ENCODE assay signal across 18 mouse cellular contexts in genomic region chr9:30834908-30835307, GRCm38 (mm10).
DNase-seq lines count a peak whose midpoint lies in the region; ATAC-seq lines count a peak whose summit lies in the region.
"Had no signal": no experiment of that assay in that cellular context is flagged by ENCODE, and none has a peak within 500 bp of the region (broad histone marks: within the 10 kb centered on the region; RNA-seq: fewer than 3 reads in every experiment).

No protein-coding gene starts in this region.

- no peak overlapping the region for H3K4me2 ChIP-seq in neural tube, embryonic 15.5 days
- no peak overlapping the region for H3K4me2 ChIP-seq in limb, embryonic 13.5 days (replicated peaks)
- H3K4me2 ChIP-seq: hindbrain, embryonic 15.5 days; stomach, embryonic 15.5 days had no signal

- no peak for ATAC-seq in neural tube, embryonic 15.5 days (ENCODE audit: low FRiP score)
- ATAC-seq in limb, embryonic 13.5 days (ENCODE audit: low FRiP score, low read depth), result no peak

- H3K27ac ChIP-seq in neural tube, embryonic 15.5 days (replicated peaks), result no peak overlapping the region
- peak overlapping the region; percentile 88 for H3K27ac ChIP-seq in limb, embryonic 13.5 days
- H3K27ac ChIP-seq: gastrocnemius, adult 2 months; hindbrain, embryonic 15.5 days; stomach, embryonic 15.5 days had no signal

- peak; percentile 61 for DNase-seq in heart, adult 11 months
- DNase-seq in heart, adult 8-10 months (ENCODE audit: low spot score), result no peak
- DNase-seq in neural tube, embryonic 10.5 days (ENCODE audit: extremely low spot score, low spot score), result peak; percentile 36
- DNase-seq in yolk sac, embryonic 10.5 days (ENCODE audit: low spot score), result no peak
- DNase-seq in cerebellum, adult 18-20 months, result no peak
- DNase-seq: adrenal gland, postnatal 10 days; cerebellum, adult 2 months; gastrocnemius, adult 2 months; heart, adult 18-20 months; kidney, adult 18-20 months; kidney, postnatal 14 days; lung, adult 18-20 months; midbrain, embryonic 14.5 days; right cerebral cortex, postnatal 14 days had no signal

- H3K36me3 ChIP-seq in neural tube, embryonic 15.5 days, result no peaks in the 10 kb centered on the region
- H3K36me3 ChIP-seq in limb, embryonic 13.5 days, result no peaks in the 10 kb centered on the region
- H3K36me3 ChIP-seq: hindbrain, embryonic 15.5 days; stomach, embryonic 15.5 days had no signal

- H3K9me3 ChIP-seq in neural tube, embryonic 15.5 days (replicated peaks), result no peaks in the 10 kb centered on the region
- H3K9me3 ChIP-seq in limb, embryonic 13.5 days, result no peaks in the 10 kb centered on the region
- H3K9me3 ChIP-seq: hindbrain, embryonic 15.5 days; stomach, embryonic 15.5 days had no signal

- H3K4me3 ChIP-seq in neural tube, embryonic 15.5 days (replicated peaks), result no peak overlapping the region
- H3K4me3 ChIP-seq in limb, embryonic 13.5 days, result no peak overlapping the region
- H3K4me3 ChIP-seq: gastrocnemius, adult 2 months; hindbrain, embryonic 15.5 days; stomach, embryonic 15.5 days had no signal

- H3K4me1 ChIP-seq in neural tube, embryonic 15.5 days, result no peaks in the 10 kb centered on the region
- peaks cover 19% of the 10 kb centered on the region for H3K4me1 ChIP-seq in limb, embryonic 13.5 days
- H3K4me1 ChIP-seq: hindbrain, embryonic 15.5 days had no signal

- 46% methylated on average over 4 of the region's 4 CpGs for WGBS in neural tube, embryonic 15.5 days
- WGBS in limb, embryonic 13.5 days, result 40% methylated on average over 4 of the region's 4 CpGs

- H3K27me3 ChIP-seq in neural tube, embryonic 15.5 days (replicated peaks), result no peaks in the 10 kb centered on the region
- H3K27me3 ChIP-seq in limb, embryonic 13.5 days, result no peaks in the 10 kb centered on the region; the same call in 1 of the 2 replicates
- H3K27me3 ChIP-seq: hindbrain, embryonic 15.5 days had no signal

- H3K9ac ChIP-seq in neural tube, embryonic 15.5 days (replicated peaks), result no peak overlapping the region
- H3K9ac ChIP-seq in limb, embryonic 13.5 days, result no peak overlapping the region
- H3K9ac ChIP-seq: hindbrain, embryonic 15.5 days; stomach, embryonic 15.5 days had no signal

Comparison
In these comparisons a context has a peak if more than half of its experiments do, and no peak if none do; other contexts are left out.
1. DNase-seq: peak in heart, adult 11 months (single experiment) and neural tube, embryonic 10.5 days (single experiment); none in heart, adult 8-10 months (single experiment), yolk sac, embryonic 10.5 days (single experiment) and cerebellum, adult 18-20 months (0 of 2).